Mouse (Mus musculus) cerebellum, adult 2 months (tissue): Measurements from ENCODE around the gene Ddb2.

Experiments
- CTCF ChIP-seq: fragments of 200-500 bp; IDR thresholded peaks from 2 replicates; pipeline ENCODE4 v1.5.1; 2011; ENCODE audit warnings: low read depth, mild to moderate bottlenecking, control low read depth, low read length, moderate library complexity, borderline replicate concordance; ENCODE audit not compliant: insufficient read depth
- POLR2A ChIP-seq: fragments of 200-500 bp; IDR thresholded peaks from 2 replicates; pipeline ENCODE4 v1.6.1; 2011; ENCODE audit warnings: low read length, control low read depth, borderline replicate concordance; ENCODE audit not compliant: insufficient read depth

- TF ChIP-seq CTCF: no peak
- TF ChIP-seq POLR2A: no peak
These were observed 22.0 kb upstream of the Ddb2 start for GRCm38 (mm10) chr2:91258830-91259229.
